Comparison of ENCODE assay signal across 33 mouse cellular contexts in genomic region chr15:101138675-101139074, GRCm38 (mm10). TPM values are rescaled to one million over a fixed set of nuclear protein-coding genes. Genes with fewer than 3 reads are reported as not detected.
A peak's percentile ranks its signal among the peaks of the same experiment; 100 is the strongest.
DNase-seq lines count a peak whose midpoint lies in the region; ATAC-seq and TF ChIP-seq lines count a peak whose summit lies in the region.
"Had no signal": no experiment of that assay in that cellular context is flagged by ENCODE, and none has a peak within 500 bp of the region (broad histone marks: within the 10 kb centered on the region; RNA-seq: fewer than 3 reads in every experiment).

No protein-coding gene starts in this region.

- 40% methylated on average over 3 of the region's 3 CpGs for WGBS in lung, adult 2 months
- 55% methylated on average over 3 of the region's 3 CpGs for WGBS in lung, postnatal 0 days

- no peak for TF ChIP-seq EP300 in lung, postnatal 0 days (IDR thresholded peaks at IDR 0.05)

- no peaks in the 10 kb centered on the region for H3K9me3 ChIP-seq in lung, postnatal 0 days (ENCODE audit: low read length)
- H3K9me3 ChIP-seq: embryonic facial prominence, embryonic 10.5 days; embryonic facial prominence, embryonic 13.5 days; forebrain, embryonic 12.5 days; forebrain, embryonic 15.5 days; heart, embryonic 12.5 days had no signal

- no peak for DNase-seq in gastrocnemius, adult 2 months
- no peak for DNase-seq in gastrocnemius, postnatal 25 days
- DNase-seq in lung, adult 2 months: no peak
- DNase-seq in lung, postnatal 10 days: no peak
- no peak for DNase-seq in lung, postnatal 0 days (ENCODE audit: low spot score)
- no peak for DNase-seq in lung, postnatal 4 days
- DNase-seq in layer of hippocampus, adult 8-10 months (ENCODE audit: low spot score in 2 of 2): no peak
- DNase-seq: adrenal gland, adult 2 months; adrenal gland, postnatal 14 days; cerebellum, adult 11-12 months; cerebellum, adult 8-10 months; cerebellum, postnatal 10 days; cerebellum, postnatal 36 days; embryo, embryonic 11 days; gastrocnemius, postnatal 10 days; heart, adult 11 months; heart, postnatal 14 days; heart, postnatal 4 days had no signal

- H3K36me3 ChIP-seq in lung, postnatal 0 days (ENCODE audit: insufficient read depth, low read length): peaks cover 9% of the 10 kb centered on the region; the same call in 1 of the 2 replicates
- H3K36me3 ChIP-seq: forebrain, embryonic 12.5 days; forebrain, embryonic 15.5 days; G1E; heart, embryonic 12.5 days had no signal

- H3K9ac ChIP-seq in lung, postnatal 0 days (replicated peaks; ENCODE audit: low read depth): no peak overlapping the region
- H3K9ac ChIP-seq: forebrain, embryonic 12.5 days; forebrain, embryonic 15.5 days; hindbrain, embryonic 14.5 days had no signal

- no peak overlapping the region for H3K4me3 ChIP-seq in gastrocnemius, adult 2 months
- H3K4me3 ChIP-seq in lung, adult 2 months (replicated peaks; ENCODE audit: extremely low read depth, low read depth, low read length): peak overlapping the region; percentile 25
- H3K4me3 ChIP-seq in lung, postnatal 0 days (ENCODE audit: low read depth, low read length): peak overlapping the region; percentile 17; the same call in 1 of the 2 replicates
- H3K4me3 ChIP-seq: embryonic facial prominence, embryonic 13.5 days; erythroblast, embryonic 14.5 days; forebrain, embryonic 12.5 days; forebrain, embryonic 15.5 days; heart, embryonic 12.5 days had no signal

- H3K27me3 ChIP-seq in lung, postnatal 0 days (replicated peaks; ENCODE audit: insufficient read depth, low read length): no peaks in the 10 kb centered on the region
- H3K27me3 ChIP-seq: embryonic facial prominence, embryonic 13.5 days; forebrain, embryonic 15.5 days had no signal

- no peak for TF ChIP-seq POLR2A in lung, adult 2 months (IDR thresholded peaks at IDR 0.05; ENCODE audit: borderline replicate concordance, extremely low read depth, low read depth, low read length)

- peak overlapping the region; percentile 50 for H3K4me2 ChIP-seq in lung, postnatal 0 days (replicated peaks; ENCODE audit: low read depth, low read length)
- H3K4me2 ChIP-seq: embryonic facial prominence, embryonic 13.5 days; forebrain, embryonic 12.5 days; forebrain, embryonic 15.5 days; heart, embryonic 12.5 days had no signal

- no peak for TF ChIP-seq CTCF in gastrocnemius, adult 2 months (IDR thresholded peaks at IDR 0.05)
- TF ChIP-seq CTCF in lung, adult 2 months (IDR thresholded peaks at IDR 0.05; ENCODE audit: insufficient read depth, low read length): no peak
- TF ChIP-seq CTCF in lung, postnatal 0 days (IDR thresholded peaks at IDR 0.05): no peak

- peaks cover 13% of the 10 kb centered on the region for H3K4me1 ChIP-seq in lung, adult 2 months (ENCODE audit: control insufficient read depth, insufficient read depth, low read length)
- H3K4me1 ChIP-seq in lung, postnatal 0 days (ENCODE audit: insufficient read depth, low read depth, low read length): peaks cover 8% of the 10 kb centered on the region

- ATAC-seq in lung, postnatal 0 days: no peak
- ATAC-seq: forebrain, embryonic 15.5 days; hindbrain, postnatal 0 days had no signal

- 0 out of 2 replicates have a peak overlapping the region, but pooled peaks have one; percentile 82 for H3K27ac ChIP-seq in gastrocnemius, adult 2 months
- H3K27ac ChIP-seq in lung, postnatal 0 days (ENCODE audit: low read length): no peak overlapping the region
- H3K27ac ChIP-seq: forebrain, embryonic 12.5 days; forebrain, embryonic 15.5 days; hindbrain, embryonic 14.5 days; hindbrain, postnatal 0 days had no signal

- intact Hi-C loops in gastrocnemius, adult 2 months (cut with DNase I): no loop called here

RNA-seq across cellular contexts. Expression of gene Acvrl1, which starts 10.4 kb away (rescaled TPM):
- total RNA-seq in gastrocnemius, adult 2 months (2021): 10 to 100 TPM; 10.2 to 14.5 TPM
- total RNA-seq in gastrocnemius, postnatal 25 days (2021): 10 to 100 TPM; 10.7 to 13.0 TPM
- polyA plus RNA-seq in lung, adult 2 months (2012; rRNA removed): 672 and 695 TPM in 2 replicates
- 159 and 168 TPM in 2 replicates for polyA plus RNA-seq in lung, postnatal 0 days (2015; fragmentation: Nextera tagmentation; extraction: Ambion mirVana)
- 10 to 100 TPM; 14.1 to 16.5 (median 14.9) TPM for total RNA-seq in layer of hippocampus, adult 8-10 months (2022)
- polyA plus RNA-seq: erythroblast, embryonic 14.5 days had no signal

RNA-seq across cellular contexts. Expression of gene Ankrd33, which starts 23.1 kb away (rescaled TPM):
- total RNA-seq in gastrocnemius, adult 2 months (2021): not detected
- not detected for total RNA-seq in gastrocnemius, postnatal 25 days (2021)
- polyA plus RNA-seq in lung, adult 2 months (2012; rRNA removed): 0.10 and 0.28 TPM in 2 replicates
- 0.13 TPM in 1 of 2 replicates, not detected in the other for polyA plus RNA-seq in lung, postnatal 0 days (2015; fragmentation: Nextera tagmentation; extraction: Ambion mirVana)
- under 1 TPM in 1 of 4 experiments, not detected in 3; 0.25 TPM for total RNA-seq in layer of hippocampus, adult 8-10 months (2022)
- total RNA-seq: adrenal gland, postnatal 14 days; G1E; gastrocnemius, postnatal 10 days; gastrocnemius, postnatal 4 days; heart, adult 8-10 months; heart, postnatal 14 days; heart, postnatal 4 days; hindbrain, postnatal 0 days had no signal
- polyA plus RNA-seq: brain, embryonic 14.5 days; cortical plate, adult 2 months; embryonic facial prominence, embryonic 10.5 days; embryonic facial prominence, embryonic 13.5 days; erythroblast, embryonic 14.5 days; forebrain, embryonic 12.5 days; forebrain, embryonic 15.5 days; G1E; heart, embryonic 12.5 days; heart, embryonic 16.5 days; hindbrain, embryonic 11.5 days; hindbrain, embryonic 14.5 days; hindbrain, postnatal 0 days had no signal

RNA-seq across cellular contexts. Expression of gene Acvr1b, which starts 35.2 kb away (rescaled TPM):
- 10 to 100 TPM; 26.9 to 30.8 TPM for total RNA-seq in gastrocnemius, adult 2 months (2021)
- 10 to 100 TPM; 23.0 to 34.4 TPM for total RNA-seq in gastrocnemius, postnatal 25 days (2021)
- polyA plus RNA-seq in lung, adult 2 months (2012; rRNA removed): 45.8 and 57.2 TPM in 2 replicates
- 6.6 and 7.4 TPM in 2 replicates for polyA plus RNA-seq in lung, postnatal 0 days (2015; fragmentation: Nextera tagmentation; extraction: Ambion mirVana)
- total RNA-seq in layer of hippocampus, adult 8-10 months (2022): 10 to 100 TPM; 81.2 to 96.0 (median 85.4) TPM
- polyA plus RNA-seq: G1E had no signal
